Comparison of ENCODE assay signal across 25 mouse cellular contexts in the genomic region with DNA sequence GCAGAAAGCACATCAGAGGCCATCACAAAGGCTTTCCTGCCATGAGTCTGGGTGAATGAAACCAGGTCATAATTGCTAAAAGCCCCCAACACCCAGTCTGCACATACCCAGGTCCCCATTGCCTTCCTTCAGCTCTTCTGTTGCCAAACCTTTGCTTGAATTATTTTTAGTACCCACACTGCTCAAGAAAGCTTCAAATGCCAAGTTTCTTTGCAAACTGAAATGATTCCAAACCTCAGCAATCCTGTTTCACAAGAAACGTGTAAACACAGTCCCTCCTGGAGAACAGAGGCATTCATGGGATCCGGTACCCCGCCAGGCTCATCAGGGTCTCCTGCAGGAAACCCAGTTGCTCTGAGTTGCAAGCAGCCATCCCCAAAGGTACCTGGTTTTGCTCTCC. TPM values are rescaled to one million over a fixed set of nuclear protein-coding genes. Genes with fewer than 3 reads are reported as not detected.
DNase-seq lines count a peak whose midpoint lies in the region; ATAC-seq lines count a peak whose summit lies in the region.
"Had no signal": no experiment of that assay in that cellular context is flagged by ENCODE, and none has a peak within 500 bp of the region (broad histone marks: within the 10 kb centered on the region; RNA-seq: fewer than 3 reads in every experiment).

No protein-coding gene starts in this region.

- H3K27ac ChIP-seq in embryonic facial prominence, embryonic 14.5 days (replicated peaks; ENCODE audit: low read depth, low read length) = no peak overlapping the region
- H3K27ac ChIP-seq in embryonic facial prominence, embryonic 10.5 days (replicated peaks) = no peak overlapping the region
- no peak overlapping the region for H3K27ac ChIP-seq in kidney, embryonic 14.5 days (ENCODE audit: low read depth, low read length)
- H3K27ac ChIP-seq: embryonic facial prominence, embryonic 12.5 days; embryonic facial prominence, embryonic 15.5 days had no signal

- no peak overlapping the region for H3K4me3 ChIP-seq in embryonic facial prominence, embryonic 14.5 days (ENCODE audit: low read depth, low read length)
- H3K4me3 ChIP-seq in embryonic facial prominence, embryonic 10.5 days = no peak overlapping the region
- H3K4me3 ChIP-seq in kidney, embryonic 14.5 days (ENCODE audit: low read length) = no peak overlapping the region
- H3K4me3 ChIP-seq: embryonic facial prominence, embryonic 12.5 days; embryonic facial prominence, embryonic 15.5 days; erythroblast, embryonic 14.5 days had no signal

- no peak overlapping the region for H3K4me2 ChIP-seq in embryonic facial prominence, embryonic 14.5 days (ENCODE audit: low read depth, low read length)
- H3K4me2 ChIP-seq in kidney, embryonic 14.5 days (replicated peaks; ENCODE audit: low read depth, low read length) = no peak overlapping the region
- H3K4me2 ChIP-seq: embryonic facial prominence, embryonic 12.5 days; embryonic facial prominence, embryonic 15.5 days had no signal

- H3K27me3 ChIP-seq in embryonic facial prominence, embryonic 14.5 days (replicated peaks; ENCODE audit: control insufficient read depth, insufficient read depth, low read length) = no peaks in the 10 kb centered on the region
- H3K27me3 ChIP-seq in embryonic facial prominence, embryonic 10.5 days (replicated peaks; ENCODE audit: low read depth, poor library complexity, severe bottlenecking) = no peaks in the 10 kb centered on the region
- no peaks in the 10 kb centered on the region for H3K27me3 ChIP-seq in kidney, embryonic 14.5 days (ENCODE audit: control insufficient read depth, insufficient read depth, low read length)
- H3K27me3 ChIP-seq: embryonic facial prominence, embryonic 12.5 days; embryonic facial prominence, embryonic 15.5 days; Patski had no signal

- peak; percentile 10 for DNase-seq in embryonic facial prominence, embryonic 14.5 days (ENCODE audit: low spot score)
- DNase-seq in embryonic facial prominence, embryonic 10.5 days (ENCODE audit: low spot score) = no peak
- DNase-seq in frontal cortex, postnatal 10 days (ENCODE audit: low spot score in 2 of 2) = no peak
- DNase-seq: adrenal gland, adult 8-10 months; adrenal gland, postnatal 14 days; adrenal gland, postnatal 36 days; B cell, adult 2 months; cerebellum, adult 11 months; cerebellum, adult 18-20 months; cerebellum, adult 8-10 months; cerebellum, adult 9-11 months; cerebellum, postnatal 14 days; cerebellum, postnatal 36 days; embryo, embryonic 11 days had no signal

- no peaks in the 10 kb centered on the region for H3K9me3 ChIP-seq in embryonic facial prominence, embryonic 14.5 days (ENCODE audit: control insufficient read depth, low read length)
- no peaks in the 10 kb centered on the region for H3K9me3 ChIP-seq in embryonic facial prominence, embryonic 10.5 days
- H3K9me3 ChIP-seq in kidney, embryonic 14.5 days (ENCODE audit: control insufficient read depth, low read length) = no peaks in the 10 kb centered on the region
- H3K9me3 ChIP-seq: embryonic facial prominence, embryonic 12.5 days; embryonic facial prominence, embryonic 15.5 days had no signal

- H3K36me3 ChIP-seq in embryonic facial prominence, embryonic 14.5 days (ENCODE audit: control insufficient read depth, insufficient read depth, low read length) = no peaks in the 10 kb centered on the region
- H3K36me3 ChIP-seq in embryonic facial prominence, embryonic 10.5 days (replicated peaks) = no peaks in the 10 kb centered on the region
- H3K36me3 ChIP-seq in kidney, embryonic 14.5 days (ENCODE audit: control insufficient read depth, insufficient read depth, low read length) = no peaks in the 10 kb centered on the region
- H3K36me3 ChIP-seq: embryonic facial prominence, embryonic 12.5 days; embryonic facial prominence, embryonic 15.5 days; G1E had no signal

- 64% methylated on average over 3 of the region's 3 CpGs for WGBS in embryonic facial prominence, embryonic 14.5 days
- WGBS in embryonic facial prominence, embryonic 10.5 days = 74% methylated on average over 3 of the region's 3 CpGs
- WGBS in kidney, embryonic 14.5 days = 71% methylated on average over 3 of the region's 3 CpGs

- H3K4me1 ChIP-seq in embryonic facial prominence, embryonic 14.5 days (ENCODE audit: control insufficient read depth, insufficient read depth, low read length) = no peaks in the 10 kb centered on the region
- H3K4me1 ChIP-seq in embryonic facial prominence, embryonic 10.5 days = peaks cover 5% of the 10 kb centered on the region; the same call in 1 of the 2 replicates
- no peaks in the 10 kb centered on the region for H3K4me1 ChIP-seq in kidney, embryonic 14.5 days (ENCODE audit: control insufficient read depth, insufficient read depth, low read length)
- H3K4me1 ChIP-seq: embryonic facial prominence, embryonic 12.5 days; embryonic facial prominence, embryonic 15.5 days had no signal

- ATAC-seq in embryonic facial prominence, embryonic 14.5 days (ENCODE audit: low read depth) = no peak
- peak; percentile 69 for ATAC-seq in frontal cortex, adult (ENCODE audit: low TSS enrichment)
- no peak for ATAC-seq in kidney, embryonic 14.5 days (ENCODE audit: low FRiP score, low TSS enrichment)
- ATAC-seq: activated CD4-positive, CD25-positive, alpha-beta regulatory T cell, adult 4 months; CD4-positive, CD25-positive, alpha-beta regulatory T cell, adult 4 months; forebrain, embryonic 14.5 days; forebrain, embryonic 16.5 days; Patski had no signal

- H3K9ac ChIP-seq in embryonic facial prominence, embryonic 14.5 days (ENCODE audit: low read depth, low read length) = no peak overlapping the region
- H3K9ac ChIP-seq in kidney, embryonic 14.5 days (ENCODE audit: low read depth, low read length) = no peak overlapping the region
- H3K9ac ChIP-seq: embryonic facial prominence, embryonic 12.5 days; embryonic facial prominence, embryonic 15.5 days had no signal

RNA-seq across cellular contexts. Expression of gene Gpr26, which starts 26.6 kb away (rescaled TPM):
- polyA plus RNA-seq in embryonic facial prominence, embryonic 14.5 days (2014; fragmentation: Nextera tagmentation; extraction: Ambion mirVana) = 0.04 and 0.08 TPM in 2 replicates
- polyA plus RNA-seq in embryonic facial prominence, embryonic 10.5 days (2016; fragmentation: Nextera tagmentation; extraction: Ambion mirVana) = not detected in 2 replicates
- not detected in 2 replicates for polyA plus RNA-seq in kidney, embryonic 14.5 days (2014; fragmentation: Nextera tagmentation; extraction: Ambion mirVana)
- polyA plus RNA-seq: activated CD4-positive, CD25-positive, alpha-beta regulatory T cell, adult 4 months; CD4-positive, CD25-positive, alpha-beta regulatory T cell, adult 4 months; embryonic facial prominence, embryonic 15.5 days; erythroblast, embryonic 14.5 days; G1E; Patski had no signal
